Mouse (Mus musculus): ENCODE measurements around the gene Ldlrad3. TPM values are rescaled to one million over a fixed set of nuclear protein-coding genes. Genes with fewer than 3 reads are reported as not detected.

The Ldlrad3 gene
- polyA plus RNA-seq, 1 experiment from 2014 or later: 14.6 TPM

DNA sequence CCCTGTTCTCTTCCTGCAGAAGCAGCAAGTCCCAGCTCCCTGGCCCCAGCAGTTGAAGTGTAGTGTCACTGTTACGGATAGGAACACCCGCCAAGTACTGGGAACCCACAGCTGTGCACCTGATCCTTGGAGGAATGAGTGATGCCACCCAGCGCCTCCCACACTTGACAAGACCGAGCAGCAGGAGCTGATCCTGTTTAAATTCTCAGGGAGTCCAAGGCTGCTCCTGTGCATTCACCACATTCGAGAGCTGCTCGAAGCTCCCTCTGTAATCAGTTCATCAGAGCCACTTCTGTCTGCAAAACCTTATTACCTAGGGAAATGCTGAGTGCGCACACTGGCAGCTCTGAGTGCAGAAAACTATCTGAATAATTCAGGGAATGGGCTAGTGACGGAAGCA is 225.5 kb downstream of the Ldlrad3 start:
- no peak overlapping the region for H3K9ac ChIP-seq (replicated peaks; ENCODE audit: low read depth)
- no peak for DNase-seq (ENCODE audit: low spot score)
- no peak overlapping the region for H3K27ac ChIP-seq (ENCODE audit: low read length)
- no peaks in the 10 kb centered on the region for H3K36me3 ChIP-seq (ENCODE audit: insufficient read depth, low read length)
- no peaks in the 10 kb centered on the region for H3K27me3 ChIP-seq (replicated peaks; ENCODE audit: insufficient read depth, low read length)
- H3K4me3 ChIP-seq (ENCODE audit: low read depth, low read length): no peak overlapping the region
- H3K4me1 ChIP-seq (ENCODE audit: insufficient read depth, low read depth, low read length): no peaks in the 10 kb centered on the region
- no peak overlapping the region for H3K4me2 ChIP-seq (replicated peaks; ENCODE audit: low read depth, low read length)
- no peak for ATAC-seq
- WGBS: 73% methylated on average over 8 of the region's 8 CpGs
- TF ChIP-seq CTCF (IDR thresholded peaks at IDR 0.05) (no peak), EP300 (IDR thresholded peaks at IDR 0.05) (no peak)
- no peaks in the 10 kb centered on the region for H3K9me3 ChIP-seq (ENCODE audit: low read length)

DNA sequence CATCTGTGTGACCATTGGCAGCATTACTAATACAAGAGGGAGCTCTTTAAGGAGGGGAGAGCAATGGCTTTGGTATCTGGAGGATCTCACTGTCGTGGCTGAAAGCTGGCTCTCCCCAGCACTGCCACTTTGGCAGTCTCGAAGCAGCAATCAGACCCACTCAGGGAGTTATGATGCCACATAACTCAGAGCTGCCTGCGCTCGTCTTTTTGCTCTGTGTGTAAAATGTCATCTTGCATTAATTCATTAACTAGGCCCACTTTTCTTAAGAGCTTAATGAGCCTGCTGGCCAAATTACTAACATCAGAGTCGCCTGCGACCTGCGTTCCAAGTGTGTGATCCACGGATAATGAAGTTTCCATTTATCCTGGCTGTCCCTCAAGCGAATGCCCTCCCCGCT is 230.1 kb downstream of the Ldlrad3 start:
- no peak for DNase-seq (ENCODE audit: low spot score)
- Histone ChIP-seq H3K9me3 (ENCODE audit: low read length) (no peaks in the 10 kb centered on the region), H3K27me3 (replicated peaks; ENCODE audit: insufficient read depth, low read length) (no peaks in the 10 kb centered on the region), H3K9ac (replicated peaks; ENCODE audit: low read depth) (no peak overlapping the region), H3K4me3 (ENCODE audit: low read depth, low read length) (no peak overlapping the region), H3K27ac (ENCODE audit: low read length) (no peak overlapping the region), H3K36me3 (ENCODE audit: insufficient read depth, low read length) (peaks cover 9% of the 10 kb centered on the region; the same call in 1 of the 2 replicates), H3K4me1 (ENCODE audit: insufficient read depth, low read depth, low read length) (no peaks in the 10 kb centered on the region), H3K4me2 (replicated peaks; ENCODE audit: low read depth, low read length) (no peak overlapping the region)
- 73% methylated on average over 10 of the region's 10 CpGs for WGBS
- TF ChIP-seq CTCF (IDR thresholded peaks at IDR 0.05) (no peak), EP300 (IDR thresholded peaks at IDR 0.05) (no peak)
- ATAC-seq: no peak

DNA sequence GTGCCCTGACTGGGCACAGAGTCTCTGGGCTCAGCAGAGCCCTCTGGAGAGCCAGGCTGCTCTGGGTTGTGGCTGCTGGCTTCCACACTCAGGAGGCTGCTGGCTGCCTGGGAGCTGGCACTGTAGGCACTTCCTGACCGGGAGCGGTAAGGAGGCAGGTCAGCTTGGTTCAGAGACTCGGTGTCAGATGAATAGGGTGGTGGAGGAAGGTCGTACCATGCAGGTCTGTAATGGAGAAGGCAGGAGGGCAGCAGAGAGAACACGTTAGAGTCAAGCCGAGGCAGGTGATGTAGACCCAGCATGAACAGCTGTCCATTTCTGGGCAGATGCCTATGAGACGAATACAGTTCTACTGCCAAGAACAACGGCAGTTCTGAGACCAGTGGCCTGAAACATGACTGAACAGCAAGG is 233.2 kb downstream of the Ldlrad3 start:
- H3K4me1 ChIP-seq (ENCODE audit: insufficient read depth, low read depth, low read length): no peaks in the 10 kb centered on the region
- no peak for DNase-seq (ENCODE audit: low spot score)
- H3K27me3 ChIP-seq (replicated peaks; ENCODE audit: insufficient read depth, low read length): no peaks in the 10 kb centered on the region
- H3K9ac ChIP-seq (replicated peaks; ENCODE audit: low read depth): no peak overlapping the region
- WGBS: 85% methylated on average over 8 of the region's 8 CpGs
- TF ChIP-seq EP300 (IDR thresholded peaks at IDR 0.05) (no peak), CTCF (IDR thresholded peaks at IDR 0.05) (no peak)
- no peak for ATAC-seq
- no peak overlapping the region for H3K27ac ChIP-seq (ENCODE audit: low read length)
- H3K9me3 ChIP-seq (ENCODE audit: low read length): no peaks in the 10 kb centered on the region
- no peak overlapping the region for H3K4me2 ChIP-seq (replicated peaks; ENCODE audit: low read depth, low read length)
- peaks cover 9% of the 10 kb centered on the region; the same call in 1 of the 2 replicates for H3K36me3 ChIP-seq (ENCODE audit: insufficient read depth, low read length)
- no peak overlapping the region for H3K4me3 ChIP-seq (ENCODE audit: low read depth, low read length)

DNA sequence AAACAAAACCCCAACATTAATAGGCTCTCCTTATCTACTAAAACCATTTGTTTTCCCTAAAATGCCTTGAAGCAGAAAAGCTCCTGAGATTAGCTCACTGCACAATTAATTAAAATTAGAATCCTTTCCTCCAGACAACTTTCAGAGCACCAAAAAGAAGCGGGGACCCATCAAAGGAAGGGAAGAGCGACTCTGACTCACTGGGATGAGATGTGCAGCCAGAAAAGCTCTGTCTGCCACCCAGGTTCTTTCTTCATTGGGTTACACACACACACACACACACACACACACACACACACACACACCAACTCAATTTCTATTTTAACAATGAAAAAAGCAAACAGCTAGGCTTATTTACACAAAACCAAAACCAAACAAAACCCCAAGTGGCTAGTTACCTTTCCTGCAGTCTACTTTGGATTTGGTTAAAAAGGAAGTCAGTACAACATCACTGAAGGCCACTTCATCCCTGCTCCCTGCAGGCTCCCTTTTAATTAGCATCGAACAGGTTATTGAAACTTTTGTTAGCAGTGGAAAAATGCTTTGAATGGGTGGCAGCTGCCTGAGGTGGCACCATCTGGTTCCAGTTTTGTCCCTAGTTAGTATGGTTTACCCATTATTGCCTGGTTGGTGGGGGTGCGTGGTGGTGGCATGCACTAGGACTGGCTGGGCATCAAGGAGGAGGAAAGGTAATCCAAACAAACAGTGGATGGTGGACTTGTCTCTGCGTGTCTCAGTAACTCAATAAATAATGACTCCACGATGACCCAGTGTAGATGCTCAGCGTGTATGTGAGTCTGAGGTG is 235.3 kb downstream of the Ldlrad3 start:
- Histone ChIP-seq H3K9ac (replicated peaks; ENCODE audit: low read depth) (no peak overlapping the region), H3K27me3 (replicated peaks; ENCODE audit: insufficient read depth, low read length) (no peaks in the 10 kb centered on the region), H3K4me2 (replicated peaks; ENCODE audit: low read depth, low read length) (no peak overlapping the region), H3K36me3 (ENCODE audit: insufficient read depth, low read length) (peaks cover 9% of the 10 kb centered on the region; the same call in 1 of the 2 replicates), H3K4me1 (ENCODE audit: insufficient read depth, low read depth, low read length) (no peaks in the 10 kb centered on the region), H3K27ac (ENCODE audit: low read length) (no peak overlapping the region), H3K9me3 (ENCODE audit: low read length) (no peaks in the 10 kb centered on the region), H3K4me3 (ENCODE audit: low read depth, low read length) (no peak overlapping the region)
- no peak for TF ChIP-seq CTCF (IDR thresholded peaks at IDR 0.05)
- DNase-seq (ENCODE audit: low spot score) (peak; percentile 31), ATAC-seq (no peak)
- 56% methylated on average over 7 of the region's 7 CpGs for WGBS

DNA sequence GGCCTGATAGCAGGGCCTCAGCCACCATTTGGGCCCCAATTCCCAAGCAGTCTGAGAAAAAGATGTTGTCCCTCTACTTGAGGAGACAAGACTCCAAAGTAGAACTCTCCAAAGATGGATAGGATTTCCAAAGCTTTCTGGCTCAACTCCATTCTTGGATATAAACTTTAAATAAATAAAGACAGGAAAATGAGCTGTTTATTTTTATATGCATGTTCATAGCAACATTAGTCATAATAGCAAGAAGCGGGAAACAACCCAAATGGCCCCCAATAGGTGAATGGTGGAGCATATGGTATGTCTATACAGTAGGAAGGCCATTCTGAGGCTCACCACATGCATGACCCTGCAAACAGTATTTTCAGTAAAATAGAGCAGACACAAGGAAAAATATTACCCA is 251.2 kb downstream of the Ldlrad3 start:
- no peak for TF ChIP-seq CTCF (IDR thresholded peaks at IDR 0.05)
- no peak for TF ChIP-seq EP300 (IDR thresholded peaks at IDR 0.05)
- WGBS: 59% methylated on average over 1 of the region's 1 CpGs
- Histone ChIP-seq H3K36me3 (ENCODE audit: insufficient read depth, low read length) (no peaks in the 10 kb centered on the region), H3K9ac (replicated peaks; ENCODE audit: low read depth) (no peak overlapping the region), H3K27ac (ENCODE audit: low read length) (no peak overlapping the region), H3K4me2 (replicated peaks; ENCODE audit: low read depth, low read length) (no peak overlapping the region), H3K9me3 (ENCODE audit: low read length) (no peaks in the 10 kb centered on the region), H3K4me1 (ENCODE audit: insufficient read depth, low read depth, low read length) (no peaks in the 10 kb centered on the region), H3K27me3 (replicated peaks; ENCODE audit: insufficient read depth, low read length) (no peaks in the 10 kb centered on the region), H3K4me3 (ENCODE audit: low read depth, low read length) (no peak overlapping the region)
- ATAC-seq: no peak
- DNase-seq (ENCODE audit: low spot score): no peak

DNA sequence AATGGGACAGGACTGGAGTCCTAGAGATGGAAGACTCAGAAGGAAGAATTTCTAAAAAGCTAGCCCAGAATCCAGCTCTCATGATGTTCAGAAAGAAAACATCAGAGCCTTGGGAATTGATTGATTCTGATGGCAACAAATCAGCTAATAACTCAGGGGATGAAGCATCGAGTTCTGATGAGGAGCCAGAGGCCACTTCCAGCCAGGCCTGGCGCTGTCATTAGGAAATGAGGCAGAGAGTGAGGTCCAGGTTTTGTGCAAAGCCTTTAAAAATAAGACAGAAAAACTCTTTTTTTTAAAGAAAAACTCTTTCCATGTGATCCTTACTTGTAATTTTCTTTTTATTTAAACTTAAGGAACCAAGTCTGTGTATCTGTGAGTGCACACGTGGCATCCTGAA is 252.9 kb downstream of the Ldlrad3 start:
- H3K4me1 ChIP-seq (ENCODE audit: insufficient read depth, low read depth, low read length): no peaks in the 10 kb centered on the region
- H3K9ac ChIP-seq (replicated peaks; ENCODE audit: low read depth): no peak overlapping the region
- DNase-seq (ENCODE audit: low spot score) (no peak), ATAC-seq (no peak)
- WGBS: 76% methylated on average over 3 of the region's 3 CpGs
- no peak overlapping the region for H3K27ac ChIP-seq (ENCODE audit: low read length)
- no peak overlapping the region for H3K4me2 ChIP-seq (replicated peaks; ENCODE audit: low read depth, low read length)
- no peaks in the 10 kb centered on the region for H3K36me3 ChIP-seq (ENCODE audit: insufficient read depth, low read length)
- no peaks in the 10 kb centered on the region for H3K27me3 ChIP-seq (replicated peaks; ENCODE audit: insufficient read depth, low read length)
- no peak overlapping the region for H3K4me3 ChIP-seq (ENCODE audit: low read depth, low read length)
- TF ChIP-seq EP300 (IDR thresholded peaks at IDR 0.05) (no peak), CTCF (IDR thresholded peaks at IDR 0.05) (no peak)
- H3K9me3 ChIP-seq (ENCODE audit: low read length): no peaks in the 10 kb centered on the region
